Mouse (Mus musculus): ENCODE measurements around the gene Copz2. TPM values are rescaled to one million over a fixed set of nuclear protein-coding genes. Genes with fewer than 3 reads are reported as not detected.
"Not testable (repeated sequence)": the region's sequence is repeated elsewhere in the genome, so short reads cannot be mapped to it uniquely, and the experiment has no call there.

Gene Copz2
- polyA plus RNA-seq, 1 experiment from 2014 or later: 105 TPM

DNA sequence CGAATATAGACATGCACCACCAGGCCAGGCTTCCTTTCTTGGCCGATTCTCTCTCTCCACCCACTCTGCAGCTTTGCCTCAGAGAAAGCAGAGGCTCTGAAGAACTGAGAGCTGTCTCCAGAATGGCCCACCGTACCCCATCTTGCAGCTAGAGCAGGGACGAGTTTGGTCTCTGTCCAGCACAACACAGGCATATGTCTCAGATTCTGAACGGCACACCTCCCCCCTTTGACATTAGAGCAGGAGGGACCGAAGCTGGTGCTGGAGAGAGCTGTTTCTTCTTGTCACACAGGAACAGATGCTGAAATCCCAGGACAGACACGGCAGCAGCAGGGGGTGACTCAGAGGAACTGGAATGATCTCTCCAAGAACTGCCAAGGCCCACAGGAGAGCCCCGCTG is 9.4 kb upstream of the Copz2 start:
- no peaks in the 10 kb centered on the region for H3K36me3 ChIP-seq
- H3K27me3 ChIP-seq (replicated peaks): peaks cover 20% of the 10 kb centered on the region; the same call in 1 of the 2 replicates
- ATAC-seq (ENCODE audit: insufficient number of reproducible peaks, low FRiP score): no peak
- no peak overlapping the region for H3K4me2 ChIP-seq
- H3K4me3 ChIP-seq: no peak overlapping the region
- no peaks in the 10 kb centered on the region for H3K4me1 ChIP-seq (replicated peaks)
- H3K9me3 ChIP-seq (replicated peaks): no peaks in the 10 kb centered on the region
- 30% methylated on average over 8 of the region's 8 CpGs for WGBS
- H3K27ac ChIP-seq (ENCODE audit: poor library complexity, severe bottlenecking): no peak overlapping the region
- H3K9ac ChIP-seq: 0 out of 2 replicates have a peak overlapping the region, but pooled peaks have one; percentile 31

DNA sequence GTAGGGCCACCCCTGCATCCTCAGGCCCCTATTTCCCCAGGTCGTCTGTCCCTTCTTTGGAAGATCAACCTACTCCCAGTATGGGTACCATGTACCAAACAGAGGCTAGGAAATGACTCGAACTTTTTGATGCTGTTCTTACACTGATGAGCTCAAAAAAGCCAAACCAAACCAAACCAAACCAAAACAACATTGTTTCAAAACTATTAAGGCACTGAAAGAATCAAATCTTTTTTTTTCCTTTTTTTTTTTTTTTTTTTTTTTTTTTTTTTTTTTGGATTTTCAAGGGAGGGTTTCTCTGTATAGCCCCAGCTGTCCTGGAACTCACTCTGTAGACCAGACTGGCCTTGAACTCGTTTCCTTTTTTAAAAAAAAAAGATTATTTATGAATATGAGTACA is 6.0 kb upstream of the Copz2 start:
- Histone ChIP-seq H3K27me3 (replicated peaks) (0 out of 2 replicates have a peak, but pooled peaks cover 6% of the 10 kb centered on the region), H3K27ac (ENCODE audit: poor library complexity, severe bottlenecking) (no peak overlapping the region), H3K9ac (no peak overlapping the region), H3K4me1 (replicated peaks) (no peaks in the 10 kb centered on the region), H3K9me3 (replicated peaks) (peaks cover 5% of the 10 kb centered on the region; the same call in 1 of the 2 replicates), H3K36me3 (no peaks in the 10 kb centered on the region), H3K4me2 (no peak overlapping the region), H3K4me3 (no peak overlapping the region)
- no peak for ATAC-seq (ENCODE audit: insufficient number of reproducible peaks, low FRiP score)
- 50% methylated on average over 3 of the region's 3 CpGs for WGBS

DNA sequence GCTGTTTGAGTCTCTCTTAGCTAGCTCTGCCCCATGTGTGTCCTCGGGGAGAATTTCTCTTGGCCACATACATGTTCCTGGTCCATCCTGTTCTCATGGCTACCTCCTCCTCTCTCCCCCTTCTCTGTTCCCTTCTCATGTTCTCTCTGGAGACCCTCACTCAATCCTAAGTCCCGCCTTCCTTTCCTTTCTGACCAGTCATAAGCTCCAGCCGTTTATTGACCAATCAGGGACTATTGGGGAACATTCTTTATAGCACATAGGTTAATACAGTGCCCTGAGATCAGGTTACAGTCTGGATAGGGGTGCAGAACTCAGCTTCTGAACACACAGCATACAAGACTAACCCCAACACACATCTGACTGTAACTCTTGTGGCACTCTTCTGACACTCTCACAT is 2.4 kb upstream of the Copz2 start:
- 43% methylated on average over 3 of the region's 3 CpGs for WGBS
- Histone ChIP-seq H3K4me1 (replicated peaks) (peaks cover 7% of the 10 kb centered on the region), H3K9me3 (replicated peaks) (peaks cover 5% of the 10 kb centered on the region; the same call in 1 of the 2 replicates), H3K27me3 (replicated peaks) (no peaks in the 10 kb centered on the region), H3K27ac (ENCODE audit: poor library complexity, severe bottlenecking) (no peak overlapping the region), H3K36me3 (peaks cover 2% of the 10 kb centered on the region; the same call in 1 of the 2 replicates), H3K4me2 (no peak overlapping the region), H3K9ac (no peak overlapping the region), H3K4me3 (no peak overlapping the region)
- ATAC-seq (ENCODE audit: insufficient number of reproducible peaks, low FRiP score): no peak

DNA sequence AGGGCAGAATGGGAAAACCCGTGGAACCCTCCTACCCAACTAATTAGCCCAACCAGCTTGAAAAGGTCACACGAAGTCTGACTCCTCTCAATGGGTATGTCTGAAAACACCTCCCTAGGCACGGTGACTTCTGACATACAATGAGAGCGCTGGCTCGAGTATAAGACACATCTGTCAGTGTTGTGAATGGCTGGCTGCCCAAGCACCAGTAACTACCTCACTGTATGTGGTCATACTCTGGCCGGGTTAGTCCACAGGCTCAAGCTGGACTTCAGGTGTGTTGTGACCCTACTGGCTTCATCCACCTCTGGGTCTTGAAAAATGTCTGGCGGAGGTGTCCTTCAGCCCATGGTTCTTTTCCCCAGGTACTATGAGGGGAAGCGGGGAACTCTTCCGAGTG is 976 bp upstream of the Copz2 start:
- 67% methylated on average over 9 of the region's 9 CpGs for WGBS
- Histone ChIP-seq H3K27me3 (replicated peaks) (no peaks in the 10 kb centered on the region), H3K9me3 (replicated peaks) (peaks cover 5% of the 10 kb centered on the region; the same call in 1 of the 2 replicates), H3K27ac (ENCODE audit: poor library complexity, severe bottlenecking) (no peak overlapping the region), H3K4me1 (replicated peaks) (peaks cover 7% of the 10 kb centered on the region), H3K4me3 (no peak overlapping the region), H3K4me2 (no peak overlapping the region), H3K9ac (no peak overlapping the region), H3K36me3 (peaks cover 13% of the 10 kb centered on the region; the same call in 1 of the 2 replicates)
- ATAC-seq (ENCODE audit: insufficient number of reproducible peaks, low FRiP score): no peak

DNA sequence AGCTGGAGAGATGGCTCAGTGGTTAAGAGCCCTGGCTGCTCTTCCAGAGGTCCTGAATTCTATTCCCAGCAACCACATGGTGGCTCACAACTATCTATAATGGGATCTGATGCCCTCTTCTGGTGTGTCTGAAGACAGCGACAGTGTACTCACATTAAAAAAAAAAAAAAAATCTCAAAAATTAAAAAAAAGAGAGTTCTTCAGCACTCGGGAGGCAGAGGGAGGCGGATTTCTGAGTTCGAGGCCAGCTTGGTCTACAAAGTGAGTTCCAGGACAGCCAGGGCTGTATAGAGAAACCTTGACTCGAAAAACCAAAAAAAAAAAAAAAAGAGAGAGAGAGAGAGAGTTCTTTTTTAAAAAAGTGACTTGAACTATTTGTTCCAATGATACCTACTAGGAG is 525 bp upstream of the Copz2 start:
- peak overlapping the region; percentile 93; the same call in 1 of the 2 replicates for H3K9ac ChIP-seq
- H3K4me2 ChIP-seq: peak overlapping the region; percentile 95
- ATAC-seq (ENCODE audit: insufficient number of reproducible peaks, low FRiP score); H3K27ac ChIP-seq (ENCODE audit: poor library complexity, severe bottlenecking); H3K4me1 ChIP-seq (replicated peaks); H3K27me3 ChIP-seq (replicated peaks); H3K9me3 ChIP-seq (replicated peaks): not testable (repeated sequence)
- WGBS: 68% methylated on average over 5 of the region's 5 CpGs
- peaks cover 18% of the 10 kb centered on the region for H3K36me3 ChIP-seq
- H3K4me3 ChIP-seq: peak overlapping the region; percentile 92

DNA sequence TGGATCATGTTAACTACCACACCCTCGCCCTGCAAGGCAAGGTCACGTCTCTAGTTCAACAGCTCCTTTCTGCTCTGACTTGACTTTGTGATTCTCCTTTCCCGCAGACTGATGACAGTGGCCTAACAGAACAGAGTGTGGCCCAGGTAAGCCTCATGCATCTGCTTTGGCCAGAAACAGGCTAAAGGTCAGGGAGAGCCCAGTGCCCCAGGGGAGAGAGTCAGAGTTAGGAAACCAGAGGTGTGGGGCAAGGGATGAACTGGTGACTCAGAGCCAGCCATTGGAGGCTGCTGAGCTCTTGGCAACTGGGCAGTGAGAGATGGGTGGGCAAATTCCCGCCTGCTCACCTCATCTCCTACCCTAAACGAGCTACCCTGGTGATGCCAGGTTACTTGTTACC is 7.8 kb downstream of the Copz2 start:
- Histone ChIP-seq H3K27ac (ENCODE audit: poor library complexity, severe bottlenecking) (no peak overlapping the region), H3K4me3 (no peak overlapping the region), H3K9me3 (replicated peaks) (no peaks in the 10 kb centered on the region), H3K4me2 (no peak overlapping the region), H3K4me1 (replicated peaks) (peaks cover 18% of the 10 kb centered on the region), H3K27me3 (replicated peaks) (no peaks in the 10 kb centered on the region), H3K9ac (no peak overlapping the region), H3K36me3 (peaks cover 44% of the 10 kb centered on the region)
- WGBS: 63% methylated on average over 5 of the region's 5 CpGs
- ATAC-seq (ENCODE audit: insufficient number of reproducible peaks, low FRiP score): no peak

DNA sequence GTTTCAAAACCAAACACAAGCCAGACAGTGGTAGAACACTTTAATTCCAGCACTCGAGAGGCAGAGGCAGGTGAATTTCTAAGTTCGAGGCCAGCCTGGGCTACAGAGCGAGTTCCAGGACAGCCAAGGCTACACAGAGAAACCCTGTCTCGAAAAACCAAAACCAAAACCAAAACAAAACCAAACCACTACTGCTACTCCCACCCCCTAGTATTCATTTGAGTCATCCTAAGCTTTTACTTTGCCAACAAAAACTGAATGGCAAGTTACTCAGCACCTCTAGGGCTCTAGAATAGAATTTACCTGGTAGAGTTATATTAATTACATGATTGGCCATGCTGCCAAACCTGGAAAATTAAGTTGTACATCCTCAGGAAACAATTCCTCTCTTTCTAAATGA is 10.0 kb downstream of the Copz2 start:
- no peak for ATAC-seq (ENCODE audit: insufficient number of reproducible peaks, low FRiP score)

DNA sequence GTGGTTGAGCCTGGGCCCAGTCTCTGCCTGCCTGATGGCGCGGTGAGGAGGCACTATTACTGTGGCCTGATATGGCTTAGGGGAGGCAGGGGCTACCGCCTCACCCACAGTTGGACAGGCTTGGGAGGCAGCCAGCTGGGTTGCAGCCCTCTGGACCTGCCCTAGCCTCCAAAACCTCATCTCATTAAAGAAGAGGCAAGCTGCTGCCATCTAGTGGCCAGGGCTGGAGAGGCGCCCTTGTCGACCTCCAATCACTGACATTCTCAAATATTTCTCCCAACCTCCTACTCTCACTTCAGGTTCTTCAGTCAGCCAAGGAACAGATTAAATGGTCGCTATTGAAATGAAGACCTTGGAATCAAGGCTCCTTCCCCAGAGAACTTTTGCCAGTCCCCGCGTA is 10.9 kb downstream of the Copz2 start:
- Histone ChIP-seq H3K27me3 (replicated peaks) (0 out of 2 replicates have a peak, but pooled peaks cover 11% of the 10 kb centered on the region), H3K9me3 (replicated peaks) (no peaks in the 10 kb centered on the region), H3K9ac (no peak overlapping the region), H3K4me1 (replicated peaks) (peaks cover 30% of the 10 kb centered on the region), H3K4me3 (no peak overlapping the region), H3K4me2 (peak overlapping the region; percentile 84; the same call in 1 of the 2 replicates), H3K36me3 (peaks cover 18% of the 10 kb centered on the region), H3K27ac (ENCODE audit: poor library complexity, severe bottlenecking) (peak overlapping the region; percentile 46; the same call in 1 of the 2 replicates)
- 9% methylated on average over 8 of the region's 8 CpGs for WGBS
- peak; percentile 65; the same call in 1 of the 2 replicates for ATAC-seq (ENCODE audit: insufficient number of reproducible peaks, low FRiP score)

More for the DNA sequence above, 10.0 kb downstream of the Copz2 start:
- Histone ChIP-seq H3K27ac (ENCODE audit: poor library complexity, severe bottlenecking) (no peak overlapping the region), H3K9me3 (replicated peaks) (no peaks in the 10 kb centered on the region), H3K4me2 (no peak overlapping the region), H3K36me3 (peaks cover 26% of the 10 kb centered on the region), H3K27me3 (replicated peaks) (0 out of 2 replicates have a peak, but pooled peaks cover 11% of the 10 kb centered on the region), H3K9ac (no peak overlapping the region), H3K4me3 (no peak overlapping the region), H3K4me1 (replicated peaks) (peaks cover 30% of the 10 kb centered on the region)
- WGBS: 79% methylated on average over 4 of the region's 4 CpGs

DNA sequence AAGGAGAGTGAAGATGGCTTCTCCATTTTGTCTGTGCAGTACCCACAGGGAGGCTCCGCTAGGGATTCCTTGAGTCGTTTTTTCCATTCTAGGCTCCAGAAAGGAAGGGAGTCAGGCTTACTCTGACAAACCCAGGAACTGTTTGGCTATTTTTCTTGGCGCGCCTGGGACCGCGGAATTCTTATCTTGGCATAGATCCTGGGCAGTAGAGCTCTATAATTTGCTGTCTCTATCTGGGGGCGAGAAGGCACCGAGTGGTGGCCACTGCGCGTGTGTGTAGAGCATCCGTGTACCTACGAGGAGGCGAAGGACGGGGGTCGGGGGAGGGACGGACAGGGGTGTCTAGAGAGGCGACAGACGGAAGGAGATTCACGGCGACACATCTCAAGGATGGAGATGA is 11.8 kb downstream of the Copz2 start:
- Histone ChIP-seq H3K4me1 (replicated peaks) (peaks cover 30% of the 10 kb centered on the region), H3K36me3 (peaks cover 13% of the 10 kb centered on the region), H3K9ac (peak overlapping the region; percentile 12; the same call in 1 of the 2 replicates), H3K4me2 (peak overlapping the region; percentile 84), H3K9me3 (replicated peaks) (no peaks in the 10 kb centered on the region), H3K4me3 (peak overlapping the region; percentile 50), H3K27me3 (replicated peaks) (0 out of 2 replicates have a peak, but pooled peaks cover 11% of the 10 kb centered on the region), H3K27ac (ENCODE audit: poor library complexity, severe bottlenecking) (0 out of 2 replicates have a peak overlapping the region, but pooled peaks have one; percentile 46)
- peak; percentile 46 for ATAC-seq (ENCODE audit: insufficient number of reproducible peaks, low FRiP score)
- 1% methylated on average over 20 of the region's 20 CpGs for WGBS

DNA sequence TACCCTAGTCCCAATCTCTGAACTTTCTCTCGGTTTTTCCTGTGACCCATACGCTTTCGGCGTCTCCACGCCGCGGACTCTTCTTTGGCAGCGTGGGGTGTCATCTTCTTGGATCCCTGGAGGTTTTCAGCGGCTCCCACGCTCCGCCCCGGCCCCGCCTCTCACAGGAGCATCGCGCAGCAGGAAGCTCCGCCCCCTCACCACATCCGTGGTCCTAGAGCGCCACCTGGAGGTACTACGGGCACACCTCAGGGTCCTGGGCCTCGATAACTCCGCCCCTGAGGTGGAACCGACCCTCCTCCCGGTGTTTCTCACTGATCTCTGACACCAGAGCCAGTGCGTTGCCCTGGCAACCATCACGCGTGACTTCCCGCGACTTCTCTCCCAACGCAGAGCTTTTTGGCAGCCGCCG is 12.2 kb downstream of the Copz2 start:
- peak; percentile 83 for ATAC-seq (ENCODE audit: insufficient number of reproducible peaks, low FRiP score)
- Histone ChIP-seq H3K4me3 (peak overlapping the region; percentile 50), H3K27me3 (replicated peaks) (0 out of 2 replicates have a peak, but pooled peaks cover 15% of the 10 kb centered on the region), H3K4me2 (peak overlapping the region; percentile 84), H3K27ac (ENCODE audit: poor library complexity, severe bottlenecking) (no peak overlapping the region), H3K9ac (peak overlapping the region; percentile 37; the same call in 1 of the 2 replicates), H3K36me3 (peaks cover 9% of the 10 kb centered on the region), H3K4me1 (replicated peaks) (peaks cover 30% of the 10 kb centered on the region), H3K9me3 (replicated peaks) (no peaks in the 10 kb centered on the region)
- WGBS: under 1% methylated on average over 31 of the region's 31 CpGs

DNA sequence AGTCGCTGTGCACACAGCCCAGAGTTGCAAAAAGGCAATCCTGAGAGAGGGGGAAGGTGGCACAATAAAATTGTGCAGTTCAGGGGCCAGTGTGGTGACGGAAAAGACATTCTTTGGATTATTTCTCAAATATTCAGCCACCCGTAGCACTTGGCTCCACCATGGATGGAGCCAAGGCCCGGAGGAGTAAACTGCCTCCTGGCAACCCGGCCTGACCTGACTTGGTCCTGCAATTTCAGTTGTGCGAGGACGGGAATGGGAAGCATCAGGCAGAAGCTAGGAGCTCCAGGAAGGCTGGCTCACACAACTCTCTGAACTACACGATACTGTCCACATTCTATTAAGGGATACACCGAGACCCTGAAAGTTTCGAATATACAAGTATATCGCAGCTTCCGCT is 12.9 kb downstream of the Copz2 start:
- no peak overlapping the region for H3K27ac ChIP-seq (ENCODE audit: poor library complexity, severe bottlenecking)
- peaks cover 26% of the 10 kb centered on the region for H3K4me1 ChIP-seq (replicated peaks)
- H3K36me3 ChIP-seq: peaks cover 2% of the 10 kb centered on the region; the same call in 1 of the 2 replicates
- 72% methylated on average over 12 of the region's 12 CpGs for WGBS
- 0 out of 2 replicates have a peak, but pooled peaks cover 15% of the 10 kb centered on the region for H3K27me3 ChIP-seq (replicated peaks)
- H3K9ac ChIP-seq: no peak overlapping the region
- H3K9me3 ChIP-seq (replicated peaks): no peaks in the 10 kb centered on the region
- peak overlapping the region; percentile 84 for H3K4me2 ChIP-seq
- no peak for ATAC-seq (ENCODE audit: insufficient number of reproducible peaks, low FRiP score)
- H3K4me3 ChIP-seq: no peak overlapping the region
